Mouse (Mus musculus) neural tube, embryonic 13.5 days (tissue): ENCODE results near the gene Lhx5. TPM values are rescaled to one million over a fixed set of nuclear protein-coding genes. Genes with fewer than 3 reads are reported as not detected.
A peak's percentile ranks its signal among the peaks of the same experiment; 100 is the strongest.

Experiments used
- ATAC-seq: fragments of 200-750 bp; cut with Nextera tagmentation; 2 replicates; pipeline ENCODE4 v1.8.0; 2017; ENCODE audit warnings: low read depth, mild to moderate bottlenecking, moderate TSS enrichment, moderate library complexity
- H3K27ac ChIP-seq: fragments of 300-500 bp; sonication (generic); replicated peaks from 2 replicates; pipeline ENCODE4 v1.5.1; 2015; ENCODE audit warnings: moderate library complexity, mild to moderate bottlenecking, inconsistent platforms
- H3K27me3 ChIP-seq: fragments of 300-500 bp; sonication (generic); 2 replicates; pipeline ENCODE4 v1.6.1; 2015; ENCODE audit warnings: mild to moderate bottlenecking, inconsistent platforms
- H3K36me3 ChIP-seq: fragments of 300-500 bp; sonication (generic); 2 replicates; pipeline ENCODE4 v1.6.1; 2015; ENCODE audit warnings: mild to moderate bottlenecking, inconsistent platforms
- H3K4me1 ChIP-seq: fragments of 300-500 bp; sonication (generic); replicated peaks from 2 replicates; pipeline ENCODE4 v1.6.1; 2015; ENCODE audit warnings: inconsistent platforms
- H3K4me2 ChIP-seq: fragments of 300-500 bp; sonication (generic); 2 replicates; pipeline ENCODE4 v1.6.1; 2015; ENCODE audit warnings: inconsistent platforms, mild to moderate bottlenecking, moderate library complexity
- H3K4me3 ChIP-seq: fragments of 300-500 bp; sonication (generic); 2 replicates; pipeline ENCODE4 v1.5.1; 2015; ENCODE audit warnings: mild to moderate bottlenecking, inconsistent platforms
- H3K9ac ChIP-seq: fragments of 300-500 bp; sonication (generic); 2 replicates; pipeline ENCODE4 v1.6.1; 2015; ENCODE audit warnings: moderate library complexity, mild to moderate bottlenecking, inconsistent platforms
- H3K9me3 ChIP-seq: fragments of 300-500 bp; sonication (generic); 2 replicates; pipeline ENCODE4 v1.6.1; 2016; ENCODE audit warnings: inconsistent platforms
- WGBS: fragments of 180-500 bp; shearing (Covaris S2); methylation state at CpG from one replicate; pipeline ENCODE4 v1.1.7; 2015; 5-methylcytosine and 5-hydroxymethylcytosine counted together
- polyA plus RNA-seq: library from polyadenylated mRNA; unstranded; fragments of >200 nt; fragmentation: Nextera tagmentation; extraction: Ambion mirVana; gene quantifications from 2 replicates; pipeline ENCODE4 v1.2.1, GENCODE M21; 2015

The Lhx5 gene
- polyA plus RNA-seq, 1 experiment from 2014 or later, result 42.0 TPM

DNA sequence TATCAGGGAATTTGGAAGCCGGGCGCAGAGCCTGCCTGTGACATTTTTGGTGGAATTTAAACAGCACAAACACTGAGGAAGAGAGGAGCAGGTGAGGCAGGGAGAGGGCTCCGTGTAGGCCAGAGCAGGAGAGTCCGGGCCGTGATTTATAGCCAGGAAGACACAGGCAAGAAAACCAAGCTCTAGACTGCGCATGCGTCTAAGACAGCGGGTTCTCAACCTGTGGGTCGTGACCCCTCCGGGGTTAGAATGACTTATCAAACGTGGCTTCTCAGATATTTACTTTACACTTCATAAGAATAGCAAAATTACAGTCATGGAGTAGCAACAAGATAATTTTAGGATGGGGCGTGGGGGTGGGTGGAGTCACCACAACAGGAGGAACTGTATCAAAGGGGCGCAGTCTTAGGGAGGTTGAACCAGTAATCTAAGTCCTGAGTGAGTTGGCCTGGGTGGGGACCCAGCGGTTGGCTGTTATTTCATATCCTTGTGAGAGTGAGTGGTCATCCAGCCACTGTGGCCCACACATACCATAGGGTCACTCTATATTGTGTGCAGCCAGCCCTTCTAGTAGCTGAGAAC lies 23.3 kb downstream of the Lhx5 start:
- WGBS, result 40% methylated on average over 14 of the region's 14 CpGs
- Histone ChIP-seq H3K9me3 (no peaks in the 10 kb centered on the region), H3K36me3 (no peaks in the 10 kb centered on the region), H3K27ac (peak overlapping the region; percentile 72), H3K4me3 (no peak overlapping the region), H3K27me3 (peaks cover 17% of the 10 kb centered on the region), H3K4me1 (peaks cover 23% of the 10 kb centered on the region), H3K9ac (peak overlapping the region; percentile 45; the same call in 1 of the 2 replicates), H3K4me2 (peak overlapping the region; percentile 37)
- no peak for ATAC-seq

DNA sequence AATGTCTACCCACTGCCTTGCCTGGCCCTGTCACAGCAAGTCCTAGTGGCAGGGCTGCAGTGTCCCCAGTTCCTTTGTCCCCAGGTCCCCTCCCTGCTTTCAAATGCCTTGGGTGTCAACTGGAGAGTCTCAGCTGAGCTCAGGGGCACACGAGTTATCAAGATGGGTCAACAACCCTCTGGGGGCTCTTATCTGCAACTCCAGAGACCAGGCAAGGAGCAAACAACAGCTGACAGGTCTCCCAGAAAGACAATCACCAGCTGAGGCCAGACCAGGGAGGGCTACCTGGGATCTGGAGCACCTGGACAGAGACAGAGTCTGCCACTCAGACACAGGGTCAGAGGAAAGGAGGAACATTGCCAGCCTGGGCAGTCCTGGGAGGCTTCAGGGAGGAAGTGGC lies 24.8 kb downstream of the Lhx5 start:
- Histone ChIP-seq H3K36me3 (no peaks in the 10 kb centered on the region), H3K27ac (no peak overlapping the region), H3K4me3 (no peak overlapping the region), H3K27me3 (peaks cover 17% of the 10 kb centered on the region), H3K4me1 (peaks cover 23% of the 10 kb centered on the region), H3K9me3 (no peaks in the 10 kb centered on the region), H3K4me2 (no peak overlapping the region), H3K9ac (no peak overlapping the region)
- 46% methylated on average over 1 of the region's 1 CpGs for WGBS
- ATAC-seq, result no peak

DNA sequence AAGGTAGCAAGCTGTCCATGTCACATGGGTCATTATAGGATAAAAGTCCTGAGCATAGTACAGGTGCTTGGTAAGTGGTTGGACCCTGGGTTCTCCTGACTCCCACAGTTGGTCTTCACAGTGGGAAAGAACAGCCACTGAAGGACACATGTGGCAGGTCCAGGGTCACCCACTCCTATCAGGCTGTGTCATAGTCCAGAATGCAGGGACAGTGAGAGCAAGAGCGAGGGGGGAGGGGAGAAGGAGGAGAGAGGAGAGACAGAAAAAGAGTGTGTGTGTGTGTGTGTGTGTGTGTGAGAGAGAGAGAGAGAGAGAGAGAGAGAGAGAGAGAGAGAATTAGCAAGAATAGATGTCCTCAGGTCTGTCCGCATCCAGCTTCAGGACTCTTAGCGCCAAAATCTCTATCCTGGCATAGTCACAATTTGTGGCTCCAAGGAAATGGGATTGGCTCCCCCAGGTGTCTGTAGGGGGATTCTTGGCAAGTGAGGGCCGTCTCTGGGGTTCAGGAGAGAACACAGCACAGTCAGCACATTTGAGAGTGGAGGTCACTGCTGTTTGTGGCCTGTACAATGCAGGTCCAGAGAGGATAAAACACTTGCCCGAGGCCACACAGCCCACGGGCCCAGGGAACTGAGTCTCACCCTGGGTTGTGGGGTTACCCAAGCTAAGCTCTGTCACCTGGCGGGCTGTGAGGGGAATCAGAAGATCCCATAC lies 25.5 kb downstream of the Lhx5 start:
- Histone ChIP-seq H3K4me3 (no peak overlapping the region), H3K27ac (no peak overlapping the region), H3K9me3 (no peaks in the 10 kb centered on the region), H3K4me1 (peaks cover 23% of the 10 kb centered on the region), H3K36me3 (no peaks in the 10 kb centered on the region), H3K9ac (no peak overlapping the region), H3K4me2 (no peak overlapping the region), H3K27me3 (peaks cover 17% of the 10 kb centered on the region)
- WGBS, result 57% methylated on average over 7 of the region's 7 CpGs
- ATAC-seq, result 0 out of 2 replicates have a peak, but pooled peaks have one; percentile 28

DNA sequence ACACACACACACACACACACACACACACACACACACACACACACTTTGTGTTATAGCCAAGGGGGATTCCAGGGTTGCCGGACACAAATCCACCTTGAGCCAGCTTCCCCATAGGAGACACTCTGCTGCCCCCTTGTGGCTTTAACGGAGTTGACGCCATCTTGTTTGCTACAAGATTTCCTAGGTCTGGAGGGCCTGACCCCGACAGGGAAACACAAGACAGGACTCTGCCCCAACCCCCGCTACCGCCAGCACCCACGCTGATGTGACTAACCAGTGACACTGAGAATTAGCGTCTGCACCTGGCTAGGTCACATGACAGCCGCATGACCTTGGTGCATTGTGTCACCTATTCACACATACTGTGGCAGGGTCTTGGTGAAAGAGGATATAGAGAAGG lies 26.1 kb downstream of the Lhx5 start:
- no peaks in the 10 kb centered on the region for H3K36me3 ChIP-seq
- peaks cover 17% of the 10 kb centered on the region for H3K27me3 ChIP-seq
- no peak for ATAC-seq
- no peak overlapping the region for H3K4me2 ChIP-seq
- no peak overlapping the region for H3K9ac ChIP-seq
- peaks cover 23% of the 10 kb centered on the region for H3K4me1 ChIP-seq
- no peak overlapping the region for H3K27ac ChIP-seq
- no peaks in the 10 kb centered on the region for H3K9me3 ChIP-seq
- 7% methylated on average over 9 of the region's 9 CpGs for WGBS
- H3K4me3 ChIP-seq, result no peak overlapping the region

DNA sequence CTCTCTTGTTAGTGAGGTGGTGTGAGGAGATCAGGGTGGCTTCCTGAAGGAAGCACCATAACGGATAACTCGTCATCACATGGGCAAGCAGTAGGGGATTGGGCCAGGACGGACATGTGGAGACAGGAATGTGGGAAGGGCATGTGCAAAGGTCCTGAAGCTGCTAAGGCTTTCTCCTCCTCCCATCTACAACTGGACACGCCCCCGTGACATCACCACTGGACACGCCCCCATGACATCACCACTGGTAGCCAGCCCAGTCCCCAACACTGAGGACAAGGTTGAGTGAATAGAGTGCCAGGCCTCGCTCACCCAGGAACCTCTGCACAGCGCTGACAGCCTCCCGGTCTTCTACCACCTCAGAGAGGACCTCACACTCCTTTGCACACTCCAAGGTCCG lies 27.6 kb downstream of the Lhx5 start:
- Histone ChIP-seq H3K9ac (no peak overlapping the region), H3K27me3 (peaks cover 23% of the 10 kb centered on the region), H3K4me2 (no peak overlapping the region), H3K4me1 (peaks cover 22% of the 10 kb centered on the region), H3K9me3 (no peaks in the 10 kb centered on the region), H3K27ac (no peak overlapping the region), H3K4me3 (no peak overlapping the region), H3K36me3 (no peaks in the 10 kb centered on the region)
- 73% methylated on average over 10 of the region's 10 CpGs for WGBS
- no peak for ATAC-seq

DNA sequence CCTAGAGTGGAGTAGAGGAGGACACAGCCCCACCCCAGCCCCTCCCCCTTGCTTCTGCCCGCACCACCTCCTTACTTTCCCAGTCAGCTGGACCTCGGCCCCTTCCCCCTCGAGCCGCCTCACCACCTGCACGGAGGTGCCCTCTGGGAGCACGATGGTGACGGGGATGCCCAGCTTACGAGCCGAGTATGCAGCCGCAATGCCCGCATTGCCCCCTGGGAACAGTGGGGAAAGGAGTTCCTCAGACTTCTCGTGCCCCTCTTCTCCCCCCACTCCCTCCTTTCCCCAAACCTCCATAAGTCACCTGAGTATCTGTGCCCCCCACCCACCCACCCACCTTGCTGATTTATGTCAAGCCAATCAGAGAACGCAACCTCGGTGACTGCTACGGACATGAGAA lies 30.4 kb downstream of the Lhx5 start:
- Histone ChIP-seq H3K4me2 (no peak overlapping the region), H3K27ac (no peak overlapping the region), H3K27me3 (peaks cover 6% of the 10 kb centered on the region; the same call in 1 of the 2 replicates), H3K9me3 (no peaks in the 10 kb centered on the region), H3K36me3 (no peaks in the 10 kb centered on the region), H3K4me3 (no peak overlapping the region), H3K4me1 (peaks cover 7% of the 10 kb centered on the region; the same call in 1 of the 2 replicates), H3K9ac (no peak overlapping the region)
- WGBS, result 71% methylated on average over 15 of the region's 15 CpGs
- ATAC-seq, result no peak

DNA sequence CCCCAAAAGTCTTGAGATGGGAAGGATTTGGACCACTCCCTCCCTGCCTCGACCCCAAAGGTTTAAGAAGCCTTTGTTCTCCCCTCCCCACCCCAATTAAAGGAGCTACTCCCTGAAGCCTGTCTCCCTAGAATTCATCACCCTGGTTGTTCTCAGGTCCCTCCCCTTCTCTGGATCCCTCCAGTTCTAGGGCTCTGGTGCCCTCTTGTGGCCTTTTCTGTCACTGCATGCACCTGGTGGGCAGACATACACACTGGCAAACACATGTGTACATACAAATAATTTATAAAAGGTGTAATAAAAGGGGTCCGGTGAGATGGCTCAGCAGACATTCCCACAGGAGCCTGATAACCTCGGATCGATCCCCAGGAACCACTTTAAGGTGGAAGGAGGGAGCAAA lies 32.8 kb downstream of the Lhx5 start:
- Histone ChIP-seq H3K4me1 (peaks cover 6% of the 10 kb centered on the region; the same call in 1 of the 2 replicates), H3K9ac (no peak overlapping the region), H3K27me3 (peaks cover 6% of the 10 kb centered on the region; the same call in 1 of the 2 replicates), H3K27ac (no peak overlapping the region), H3K4me3 (no peak overlapping the region), H3K36me3 (no peaks in the 10 kb centered on the region), H3K9me3 (no peaks in the 10 kb centered on the region), H3K4me2 (no peak overlapping the region)
- WGBS, result 72% methylated on average over 4 of the region's 4 CpGs
- no peak for ATAC-seq

DNA sequence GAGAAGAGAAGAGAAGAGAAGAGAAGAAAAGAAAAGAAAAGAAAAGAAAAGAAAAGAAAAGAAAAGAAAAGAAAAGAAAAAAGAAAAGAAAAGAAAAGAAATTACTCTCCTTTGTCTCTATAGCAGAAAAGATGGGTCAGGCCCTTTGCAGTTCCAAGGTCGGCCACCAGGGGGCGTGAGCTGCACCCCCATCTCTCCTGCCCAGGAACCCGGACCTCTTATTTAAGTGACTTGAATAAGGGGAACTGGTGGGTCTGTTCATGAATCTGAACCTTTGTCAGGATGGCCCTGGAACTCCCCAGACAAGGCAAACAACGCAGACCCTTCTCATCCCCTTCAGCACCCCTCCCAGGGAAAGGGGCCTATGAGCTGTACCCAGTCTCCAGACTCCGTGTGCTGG lies 33.6 kb downstream of the Lhx5 start:
- peaks cover 6% of the 10 kb centered on the region; the same call in 1 of the 2 replicates for H3K4me1 ChIP-seq
- no peaks in the 10 kb centered on the region for H3K36me3 ChIP-seq
- 42% methylated on average over 5 of the region's 5 CpGs for WGBS
- peaks cover 6% of the 10 kb centered on the region; the same call in 1 of the 2 replicates for H3K27me3 ChIP-seq
- H3K9me3 ChIP-seq, result no peaks in the 10 kb centered on the region
- H3K4me3 ChIP-seq, result no peak overlapping the region
- no peak overlapping the region for H3K4me2 ChIP-seq
- H3K27ac ChIP-seq, result no peak overlapping the region
- H3K9ac ChIP-seq, result no peak overlapping the region
- no peak for ATAC-seq

DNA sequence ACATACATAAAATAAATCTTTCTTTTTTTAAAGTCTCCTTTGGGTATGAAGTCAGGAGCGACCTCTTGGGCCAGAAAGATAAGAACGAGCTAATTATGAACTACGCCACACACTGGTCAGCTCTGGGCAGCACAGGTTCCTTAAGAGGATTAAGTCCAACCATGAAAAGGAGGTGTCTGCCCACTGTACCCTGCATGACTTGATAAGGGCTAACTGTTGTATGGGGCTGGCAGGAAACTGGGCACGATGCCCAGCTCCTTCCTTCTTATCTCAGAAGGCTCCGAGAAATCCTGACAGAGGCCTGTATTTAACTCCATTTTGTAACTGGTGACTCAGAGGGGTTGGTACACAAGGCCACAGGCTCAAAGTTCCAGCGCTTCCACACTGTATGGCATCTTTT lies 34.4 kb downstream of the Lhx5 start:
- Histone ChIP-seq H3K4me1 (peaks cover 6% of the 10 kb centered on the region; the same call in 1 of the 2 replicates), H3K4me2 (no peak overlapping the region), H3K27me3 (peaks cover 6% of the 10 kb centered on the region; the same call in 1 of the 2 replicates), H3K9ac (no peak overlapping the region), H3K9me3 (no peaks in the 10 kb centered on the region), H3K4me3 (no peak overlapping the region), H3K36me3 (no peaks in the 10 kb centered on the region), H3K27ac (no peak overlapping the region)
- no peak for ATAC-seq
- 90% methylated on average over 6 of the region's 6 CpGs for WGBS

DNA sequence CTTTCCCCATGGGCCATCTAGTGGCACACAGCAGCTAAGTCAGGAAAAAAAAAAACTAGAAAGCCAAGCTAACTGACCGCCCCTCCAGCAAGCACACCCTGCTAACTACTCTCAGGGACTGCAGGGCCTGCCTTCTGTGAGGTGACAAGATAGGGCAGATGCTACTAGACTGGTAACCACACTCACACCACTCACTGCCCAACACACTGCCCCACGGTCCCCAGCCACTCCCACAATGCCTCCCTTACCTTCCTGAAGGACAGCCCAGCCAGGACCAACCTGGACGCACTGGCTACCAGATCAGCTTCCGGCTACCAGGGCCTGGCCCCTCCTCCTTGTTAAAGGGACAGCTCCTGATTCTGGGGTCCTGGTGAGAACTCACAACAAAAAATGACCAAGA lies 35.5 kb downstream of the Lhx5 start:
- no peak overlapping the region for H3K27ac ChIP-seq
- H3K4me1 ChIP-seq, result peaks cover 6% of the 10 kb centered on the region; the same call in 1 of the 2 replicates
- peaks cover 6% of the 10 kb centered on the region; the same call in 1 of the 2 replicates for H3K27me3 ChIP-seq
- no peak for ATAC-seq
- no peaks in the 10 kb centered on the region for H3K9me3 ChIP-seq
- peak overlapping the region; percentile 41 for H3K9ac ChIP-seq
- peak overlapping the region; percentile 39 for H3K4me2 ChIP-seq
- H3K36me3 ChIP-seq, result no peaks in the 10 kb centered on the region
- 5% methylated on average over 4 of the region's 4 CpGs for WGBS
- peak overlapping the region; percentile 25 for H3K4me3 ChIP-seq

DNA sequence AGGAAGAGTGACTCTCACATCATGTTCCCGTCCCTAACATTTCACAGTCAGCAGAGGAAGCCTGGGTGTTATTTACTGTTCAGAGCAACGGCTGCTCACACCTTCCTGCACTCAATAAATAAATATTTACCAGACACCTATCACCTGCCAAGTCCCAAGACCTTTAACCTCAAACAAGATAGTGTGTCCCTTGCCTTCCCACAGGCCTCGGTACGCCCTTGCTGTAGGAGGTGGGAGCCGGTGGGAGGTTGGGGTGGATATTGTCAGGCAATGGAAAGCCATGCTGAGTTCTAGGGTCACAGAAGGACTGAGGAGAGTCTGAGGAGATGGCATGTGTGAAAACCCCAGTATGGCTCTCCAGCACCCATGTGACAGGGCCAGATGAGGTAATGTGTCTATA lies 36.8 kb downstream of the Lhx5 start:
- WGBS, result 81% methylated on average over 5 of the region's 5 CpGs
- H3K27ac ChIP-seq, result no peak overlapping the region
- ATAC-seq, result no peak

DNA sequence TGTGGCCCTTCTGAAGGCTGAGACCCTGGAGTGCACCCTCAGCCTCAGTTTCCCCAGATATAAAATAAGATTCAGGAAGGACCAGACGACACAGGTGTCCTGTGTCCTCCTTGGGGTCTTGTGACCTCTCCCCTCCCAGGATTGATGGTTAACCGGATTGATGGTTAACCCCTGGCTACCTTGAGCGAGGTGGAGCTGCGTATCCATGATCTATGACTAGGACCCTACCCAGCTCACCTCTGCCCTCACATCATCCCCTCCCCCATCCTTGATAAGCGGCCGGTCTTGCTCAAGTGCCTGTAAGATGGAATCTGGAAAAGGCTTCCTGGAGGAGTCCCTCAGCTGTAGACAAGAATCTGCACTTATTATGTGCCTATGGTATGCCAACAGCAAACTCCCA lies 37.3 kb downstream of the Lhx5 start:
- no peak overlapping the region for H3K9ac ChIP-seq
- 90% methylated on average over 6 of the region's 6 CpGs for WGBS
- peaks cover 4% of the 10 kb centered on the region for H3K27me3 ChIP-seq

More for the DNA sequence above, 36.8 kb downstream of the Lhx5 start:
- peaks cover 6% of the 10 kb centered on the region; the same call in 1 of the 2 replicates for H3K4me1 ChIP-seq
- H3K9ac ChIP-seq, result no peak overlapping the region
- peaks cover 4% of the 10 kb centered on the region for H3K27me3 ChIP-seq
- H3K36me3 ChIP-seq, result no peaks in the 10 kb centered on the region
- H3K4me2 ChIP-seq, result no peak overlapping the region
- no peaks in the 10 kb centered on the region for H3K9me3 ChIP-seq
- no peak overlapping the region for H3K4me3 ChIP-seq

More for the DNA sequence above, 37.3 kb downstream of the Lhx5 start:
- H3K27ac ChIP-seq, result no peak overlapping the region
- H3K4me2 ChIP-seq, result no peak overlapping the region
- H3K9me3 ChIP-seq, result no peaks in the 10 kb centered on the region
- H3K36me3 ChIP-seq, result no peaks in the 10 kb centered on the region
- H3K4me1 ChIP-seq, result peaks cover 6% of the 10 kb centered on the region; the same call in 1 of the 2 replicates
- ATAC-seq, result no peak
- no peak overlapping the region for H3K4me3 ChIP-seq
